Mouse (Mus musculus): ENCODE measurements around the gene Kcnn4. TPM values are rescaled to one million over a fixed set of nuclear protein-coding genes. Genes with fewer than 3 reads are reported as not detected.
"Not testable (repeated sequence)": the region's sequence is repeated elsewhere in the genome, so short reads cannot be mapped to it uniquely, and the experiment has no call there.

Gene Kcnn4
- total RNA-seq, 2 experiments from 2014 or later = 0.50 TPM; not detected in 1

GRCm38 (mm10) chr7:24384827-24385226 is 14.8 kb downstream of the Kcnn4 start:
- intact Hi-C loops (cut with DNase I) = loop anchor here (2.0 to 5.0 kb wide), 3 partner anchors 20 to 418 kb away; no protein-coding TSS in a partner anchor
- DNase-seq (ENCODE audit: low spot score in 2 of 2) = peak; percentile 64 to 73

- DNase-seq (ENCODE audit: low spot score in 2 of 2) = peak in 1 of 2 experiments; percentile 33
- intact Hi-C loops (cut with DNase I) = loop anchor here (5.0 kb wide), 1 partner anchor 420 kb away; no protein-coding TSS in a partner anchor
These were observed 17.0 kb downstream of the Kcnn4 start for GRCm38 (mm10) chr7:24387059-24387556.

- DNase-seq (ENCODE audit: low spot score in 2 of 2) = no peak
- intact Hi-C loops (cut with DNase I) = loop anchor here (5.0 kb wide), 1 partner anchor 422 kb away; no protein-coding TSS in a partner anchor
These were observed 19.6 kb downstream of the Kcnn4 start for GRCm38 (mm10) chr7:24389516-24390187.

DNA sequence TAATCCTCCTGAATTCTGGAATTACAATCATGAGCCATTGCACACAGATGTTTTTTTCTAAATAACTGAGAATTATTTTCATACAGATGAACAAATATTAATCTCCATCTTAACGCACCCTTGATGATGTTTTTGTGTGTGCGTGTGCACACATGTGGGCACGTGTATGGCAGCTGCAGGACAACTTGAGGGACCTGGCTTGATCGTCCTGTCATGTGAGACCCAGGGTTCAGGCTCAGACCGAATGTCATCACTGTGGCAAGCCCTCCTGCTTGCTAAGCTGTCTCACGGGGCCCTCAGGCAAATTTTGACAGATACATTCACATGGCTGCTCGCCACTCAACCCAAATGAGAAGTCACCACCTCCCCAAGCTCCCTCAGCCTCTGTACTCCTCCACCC is 20.4 kb downstream of the Kcnn4 start:
- intact Hi-C loops (cut with DNase I) = no loop called here
- no peak for DNase-seq (ENCODE audit: low spot score in 2 of 2)

GRCm38 (mm10) chr7:24391077-24391476 is 21.0 kb downstream of the Kcnn4 start:
- intact Hi-C loops (cut with DNase I) = no loop called here
- no peak for DNase-seq (ENCODE audit: low spot score in 2 of 2)

DNA sequence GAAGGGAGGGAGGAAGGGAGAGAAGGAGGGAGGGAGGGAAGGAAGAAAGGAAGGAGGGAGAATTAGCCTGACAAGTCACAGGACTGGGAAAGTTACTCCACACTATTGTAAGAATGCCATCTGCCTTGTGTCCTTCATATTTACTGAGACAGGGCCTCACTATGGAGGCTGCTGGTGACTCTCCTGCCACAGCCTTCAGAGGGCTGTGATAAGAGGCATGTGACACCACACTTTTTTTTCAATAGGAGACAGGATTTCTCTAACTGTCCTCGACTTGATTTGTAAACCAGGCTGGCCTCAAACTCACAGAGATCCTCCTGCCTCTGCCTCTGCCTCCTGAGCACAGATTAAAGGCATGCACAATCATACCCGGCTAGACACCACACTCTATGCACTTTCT is 21.6 kb downstream of the Kcnn4 start:
- intact Hi-C loops (cut with DNase I) = no loop called here
- no peak for DNase-seq (ENCODE audit: low spot score in 2 of 2)

GRCm38 (mm10) chr7:24394054-24394453 is 24.0 kb downstream of the Kcnn4 start:
- intact Hi-C loops (cut with DNase I) = no loop called here
- no peak for DNase-seq (ENCODE audit: low spot score in 2 of 2)

GRCm38 (mm10) chr7:24394475-24395161 is 24.6 kb downstream of the Kcnn4 start:
- intact Hi-C loops (cut with DNase I) = no loop called here
- no peak for DNase-seq (ENCODE audit: low spot score in 2 of 2)

- intact Hi-C loops (cut with DNase I) = no loop called here
- DNase-seq (ENCODE audit: low spot score in 2 of 2) = no peak
These were observed 26.8 kb downstream of the Kcnn4 start for GRCm38 (mm10) chr7:24396832-24397231.

- intact Hi-C loops (cut with DNase I) = no loop called here
- DNase-seq (ENCODE audit: low spot score in 2 of 2) = no peak
These were observed 28.4 kb downstream of the Kcnn4 start for GRCm38 (mm10) chr7:24398364-24398913.

DNA sequence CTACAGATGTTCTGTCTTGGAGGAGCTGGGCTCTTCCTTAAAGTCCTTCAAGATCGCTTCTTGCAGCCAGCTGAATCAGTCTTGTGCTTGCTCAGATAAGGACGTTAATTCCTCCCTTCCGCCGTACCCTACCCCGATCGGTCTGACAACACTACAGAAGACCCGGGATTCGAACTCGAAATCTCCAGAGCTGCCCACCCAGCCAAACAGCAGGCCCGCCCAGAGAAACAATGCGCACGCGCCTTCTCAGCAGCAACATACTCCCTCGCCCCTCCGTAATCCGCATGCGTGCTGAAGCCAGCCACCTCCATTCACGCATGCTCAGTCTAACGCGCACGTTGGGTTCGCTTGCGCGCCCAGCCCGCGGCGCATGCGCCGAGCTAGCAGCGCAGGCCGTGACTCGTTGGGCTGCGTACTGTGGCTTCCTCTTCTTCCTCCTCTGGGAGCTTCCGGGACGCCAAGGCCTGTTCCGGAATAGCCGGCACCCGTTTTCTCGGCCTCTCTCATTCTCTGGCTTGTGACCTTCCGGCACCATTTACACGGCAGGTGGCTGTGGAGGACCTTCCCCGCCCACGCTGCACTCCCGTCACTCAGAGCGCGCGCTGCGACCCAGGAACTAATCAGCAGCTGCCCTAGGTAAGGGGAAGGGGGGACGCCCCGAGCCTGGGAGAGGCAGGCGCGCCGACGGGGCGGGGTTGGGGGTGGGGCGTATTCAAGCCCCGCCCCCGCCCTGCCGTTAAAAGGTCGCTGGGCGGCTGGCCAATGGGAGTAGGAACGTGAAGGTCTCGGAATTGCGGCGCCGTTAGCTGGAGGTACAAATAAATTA is 29.4 kb downstream of the Kcnn4 start, which contains the start of gene Smg9:
Gene Smg9 (plus strand): TSS at position 364 of the 826 bp plus-strand sequence.
- peak; percentile 96 to 98 for DNase-seq (ENCODE audit: low spot score in 2 of 2)
- intact Hi-C loops (cut with DNase I) = no loop called here

- intact Hi-C loops (cut with DNase I) = no loop called here
- DNase-seq (ENCODE audit: low spot score in 2 of 2) = no peak
These were observed 30.0 kb downstream of the Kcnn4 start for GRCm38 (mm10) chr7:24400082-24400452.

- intact Hi-C loops (cut with DNase I); DNase-seq (ENCODE audit: low spot score in 2 of 2): not testable (repeated sequence)
These were observed 30.4 kb downstream of the Kcnn4 start for GRCm38 (mm10) chr7:24400489-24400888.

DNA sequence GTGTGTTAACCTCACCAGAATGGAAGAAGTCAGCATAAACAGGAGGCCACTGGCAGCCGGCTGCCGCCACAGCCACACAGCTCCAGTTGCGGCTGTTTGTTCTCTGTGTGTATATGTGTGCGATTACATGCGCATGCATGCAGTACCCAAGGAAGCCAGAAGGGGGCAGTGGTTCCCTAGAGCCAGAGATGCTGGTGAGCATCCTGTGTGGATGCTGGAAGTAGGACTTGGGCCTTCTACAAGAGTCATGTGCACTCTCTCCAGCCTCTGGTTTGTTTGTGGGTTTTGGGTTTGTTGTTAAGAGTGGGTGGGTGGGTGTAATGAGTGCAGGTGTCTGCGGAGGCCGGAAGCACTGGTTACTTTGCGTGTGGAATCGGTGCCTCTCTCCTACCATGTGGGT is 32.8 kb downstream of the Kcnn4 start:
- no peak for DNase-seq (ENCODE audit: low spot score in 2 of 2)

DNA sequence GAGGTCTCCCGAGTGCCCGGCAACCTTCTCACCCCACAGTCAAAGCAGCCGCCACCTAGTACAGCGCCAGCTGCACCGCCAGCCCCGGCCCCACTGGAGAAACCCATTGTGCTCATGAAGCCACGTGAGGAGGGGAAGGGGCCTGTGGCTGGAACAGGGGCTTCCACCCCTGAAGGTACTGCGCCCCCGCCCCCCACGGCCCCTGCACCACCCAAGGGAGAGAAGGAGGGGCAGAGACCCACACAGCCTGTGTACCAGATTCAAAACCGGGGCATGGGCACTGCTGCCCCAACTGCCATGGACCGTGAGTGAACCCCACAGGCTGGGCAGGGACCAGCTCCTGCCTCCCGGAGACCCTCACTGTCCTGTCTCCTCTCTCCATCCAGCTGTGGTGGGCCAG is 35.6 kb downstream of the Kcnn4 start:
- intact Hi-C loops (cut with DNase I) = loop anchor here (5.0 kb wide), 1 partner anchor 68 kb away; no protein-coding TSS in a partner anchor
- DNase-seq (ENCODE audit: low spot score in 2 of 2) = no peak

More for the DNA sequence above, 32.8 kb downstream of the Kcnn4 start:
- intact Hi-C loops (cut with DNase I) = no loop called here

DNA sequence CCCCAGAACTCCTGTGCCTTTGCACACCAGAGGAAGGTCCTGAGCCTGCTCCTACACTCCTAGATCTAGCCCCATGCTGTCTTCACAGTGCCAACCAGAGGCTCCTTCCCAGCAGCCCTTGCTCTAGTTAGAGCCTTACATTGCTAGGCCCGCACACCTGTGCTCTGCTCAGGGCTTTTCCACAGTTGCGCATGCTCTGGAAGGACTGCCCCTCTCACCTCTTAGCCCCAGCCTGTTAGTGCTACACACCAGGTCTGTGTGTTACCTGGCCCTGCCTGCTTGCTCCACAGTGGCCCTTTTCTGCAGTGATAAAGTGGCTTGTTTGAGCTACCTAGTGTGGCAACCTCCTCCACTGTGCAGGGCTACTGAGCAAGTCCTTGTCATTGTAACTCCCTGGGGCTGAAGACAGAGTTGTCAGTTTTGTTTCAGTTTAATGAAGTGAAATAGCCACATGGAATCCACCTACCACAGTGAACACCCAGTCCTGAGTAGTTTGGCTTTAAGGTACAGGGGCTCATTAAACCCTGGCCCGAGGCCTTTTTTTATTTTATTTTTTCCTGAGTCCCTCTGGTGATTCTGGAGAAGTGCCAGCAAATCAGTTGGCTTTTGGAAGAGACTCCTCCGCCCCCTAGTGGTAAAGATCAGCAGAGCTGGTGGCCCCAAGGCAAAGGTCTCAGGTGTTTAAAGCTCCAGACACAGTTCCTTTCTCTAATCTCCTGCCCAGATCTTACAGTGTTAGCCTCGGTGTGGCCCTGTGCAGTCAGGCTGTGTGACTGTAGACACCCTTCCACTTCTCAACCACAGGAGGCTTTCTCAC is 36.7 kb downstream of the Kcnn4 start:
- peak; percentile 66 for DNase-seq (ENCODE audit: low spot score in 2 of 2)
- intact Hi-C loops (cut with DNase I) = loop anchor here (5.0 kb wide), 1 partner anchor 69 kb away; no protein-coding TSS in a partner anchor

DNA sequence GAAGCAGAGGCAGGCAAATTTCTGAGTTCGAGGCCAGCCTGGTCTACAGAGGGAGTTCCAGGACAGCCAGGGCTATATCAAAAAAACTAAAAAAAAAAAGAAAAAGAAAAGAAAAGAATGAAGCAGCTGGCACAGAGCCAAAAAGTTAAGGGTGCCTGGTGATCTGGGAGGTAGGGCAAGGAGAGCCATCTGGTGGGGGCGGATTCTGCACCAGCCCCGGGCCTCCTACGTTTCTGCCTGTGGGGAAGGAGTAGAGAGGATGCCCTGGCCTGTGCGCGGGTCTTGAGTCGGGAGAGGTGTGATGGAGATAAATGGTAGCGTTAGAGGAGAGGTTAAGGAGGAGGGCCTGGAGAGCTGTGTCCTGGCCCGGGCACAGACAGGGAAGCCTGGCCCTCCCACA is 38.1 kb downstream of the Kcnn4 start:
- DNase-seq (ENCODE audit: low spot score in 2 of 2) = no peak
- intact Hi-C loops (cut with DNase I) = loop anchor here (5.0 kb wide), 1 partner anchor 71 kb away; no protein-coding TSS in a partner anchor

- intact Hi-C loops (cut with DNase I) = no loop called here
- no peak for DNase-seq (ENCODE audit: low spot score in 2 of 2)
These were observed 40.1 kb downstream of the Kcnn4 start for GRCm38 (mm10) chr7:24410123-24410522.

GRCm38 (mm10) chr7:24410831-24411230 is 40.8 kb downstream of the Kcnn4 start:
- intact Hi-C loops (cut with DNase I) = no loop called here
- no peak for DNase-seq (ENCODE audit: low spot score in 2 of 2)

Measured in left cerebral cortex, postnatal 25 days (tissue).